Mouse (Mus musculus) small intestine, adult 2 months (tissue): ENCODE data around the gene Cdk2ap1. TPM values are rescaled to one million over a fixed set of nuclear protein-coding genes. Genes with fewer than 3 reads are reported as not detected.
"Not testable (repeated sequence)": the region's sequence is repeated elsewhere in the genome, so short reads cannot be mapped to it uniquely, and the experiment has no call there.

Source experiments
- H3K27ac ChIP-seq: fragments of 200-500 bp; 2 replicates; pipeline ENCODE4 v1.5.1; 2012; ENCODE audit warnings: low read depth, low read length, control low read depth, inconsistent platforms; ENCODE audit not compliant: insufficient read depth
- H3K27me3 ChIP-seq: fragments of 200-500 bp; 2 replicates; pipeline ENCODE4 v1.6.1; 2012; ENCODE audit warnings: mild to moderate bottlenecking, moderate library complexity, low read length, inconsistent platforms; ENCODE audit not compliant: control insufficient read depth, insufficient read depth
- H3K36me3 ChIP-seq: fragments of 200-500 bp; 2 replicates; pipeline ENCODE4 v1.6.1; 2012; ENCODE audit warnings: mild to moderate bottlenecking, low read length, control low read depth, inconsistent platforms; ENCODE audit not compliant: control insufficient read depth, insufficient read depth
- H3K4me1 ChIP-seq: fragments of 200-500 bp; 2 replicates; pipeline ENCODE4 v1.6.1; 2012; ENCODE audit warnings: low read length, inconsistent platforms, mixed read lengths; ENCODE audit not compliant: control insufficient read depth, insufficient read depth, insufficient read length
- H3K4me3 ChIP-seq: fragments of 200-500 bp; 2 replicates; pipeline ENCODE4 v1.5.1; 2012; ENCODE audit warnings: low read depth, mild to moderate bottlenecking, control low read depth, inconsistent platforms, low read length, moderate library complexity
- CTCF ChIP-seq: fragments of 200-500 bp; IDR thresholded peaks from 2 replicates; pipeline ENCODE4 v1.5.1; 2012; ENCODE audit warnings: low read depth, mild to moderate bottlenecking, control low read depth, inconsistent platforms, low read length, moderate library complexity, mixed read lengths; ENCODE audit not compliant: insufficient replicate concordance, insufficient read length; ENCODE audit errors: extremely low read depth
- POLR2A ChIP-seq: fragments of 200-500 bp; IDR thresholded peaks from 2 replicates; pipeline ENCODE4 v1.6.1; 2012; ENCODE audit warnings: low read depth, mild to moderate bottlenecking, control low read depth, inconsistent platforms, low read length, moderate library complexity
- WGBS: fragments of 180-500 bp; shearing (Covaris S2); methylation state at CpG from one replicate; pipeline ENCODE4 v1.1.7; 2018; 5-methylcytosine and 5-hydroxymethylcytosine counted together
- polyA plus RNA-seq: library from polyadenylated mRNA; depleted of rRNA; stranded (reverse); fragments of >200 nt; gene quantifications from 2 replicates; pipeline ENCODE4 v1.2.3, GENCODE M21; 2012; rRNA removed

Cdk2ap1 gene
- 27.4 and 52.8 TPM in 2 replicates for polyA plus RNA-seq

- not testable (repeated sequence) for H3K36me3 ChIP-seq, H3K27me3 ChIP-seq, H3K4me3 ChIP-seq, H3K4me1 ChIP-seq, H3K27ac ChIP-seq
- 89% methylated on average over 5 of the region's 5 CpGs for WGBS
These were observed at the start of gene Cdk2ap1 for GRCm38 (mm10) chr5:124362982-124363381. Gene Cdk2ap1, minus strand, starts transcription at chr5:124363082.

DNA sequence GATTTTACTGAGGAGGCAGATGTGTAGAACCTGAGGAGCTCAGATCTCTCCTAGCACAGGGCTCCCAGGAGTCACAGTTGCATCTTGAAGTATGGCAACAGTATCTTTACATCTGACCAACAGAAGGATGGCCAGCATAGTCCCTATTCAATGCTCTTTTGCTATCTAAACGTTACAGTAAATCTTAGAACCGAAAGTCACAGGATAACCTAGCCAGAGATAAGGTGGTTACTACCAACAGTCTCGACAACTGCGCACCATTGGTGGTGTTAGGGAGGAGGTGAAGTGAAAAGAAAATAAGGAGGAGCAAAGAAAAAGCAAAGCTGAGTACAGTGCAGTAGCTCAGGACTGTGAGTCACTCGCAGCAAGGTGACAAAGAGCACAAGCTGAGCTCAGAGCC is 49.3 kb upstream of the Cdk2ap1 start:
- no peak overlapping the region for H3K4me3 ChIP-seq
- no peaks in the 10 kb centered on the region for H3K4me1 ChIP-seq
- no peak overlapping the region for H3K27ac ChIP-seq
- WGBS: 72% methylated on average over 5 of the region's 5 CpGs
- no peaks in the 10 kb centered on the region for H3K27me3 ChIP-seq
- TF ChIP-seq POLR2A: no peak
- no peak for TF ChIP-seq CTCF
- H3K36me3 ChIP-seq: peaks cover 46% of the 10 kb centered on the region

- TF ChIP-seq CTCF: no peak
- no peak for TF ChIP-seq POLR2A
- Histone ChIP-seq H3K27me3 (no peaks in the 10 kb centered on the region), H3K36me3 (peaks cover 56% of the 10 kb centered on the region), H3K27ac (no peak overlapping the region), H3K4me1 (no peaks in the 10 kb centered on the region), H3K4me3 (no peak overlapping the region)
- WGBS: 80% methylated on average over 3 of the region's 3 CpGs
These were observed 47.9 kb upstream of the Cdk2ap1 start for GRCm38 (mm10) chr5:124410808-124411207.

DNA sequence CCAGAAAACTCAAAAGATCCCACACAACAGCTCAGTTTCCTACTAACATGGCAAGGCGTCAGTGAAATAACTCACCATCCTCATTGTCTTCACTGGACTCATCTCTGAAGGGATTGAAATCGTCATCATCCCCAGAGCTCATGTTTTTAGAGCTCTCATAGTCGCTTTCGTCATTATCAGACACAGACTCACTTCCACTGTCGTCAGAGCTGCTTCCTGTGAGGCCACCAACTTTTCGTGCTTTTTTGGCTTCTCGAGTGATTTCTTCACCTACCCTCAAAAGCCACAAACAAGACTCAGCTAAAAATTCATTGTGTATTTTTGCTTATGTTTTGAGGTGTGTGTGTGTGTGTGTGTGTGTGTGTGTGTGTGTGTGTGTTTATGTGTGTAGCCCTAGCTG is 30.8 kb upstream of the Cdk2ap1 start:
- H3K36me3 ChIP-seq: peaks cover 72% of the 10 kb centered on the region

GRCm38 (mm10) chr5:124392412-124392811 is 29.5 kb upstream of the Cdk2ap1 start:
- peaks cover 71% of the 10 kb centered on the region for H3K36me3 ChIP-seq
- H3K27me3 ChIP-seq: no peaks in the 10 kb centered on the region

More for the DNA sequence above, 30.8 kb upstream of the Cdk2ap1 start:
- no peak overlapping the region for H3K4me3 ChIP-seq
- H3K27ac ChIP-seq: no peak overlapping the region
- TF ChIP-seq CTCF: no peak
- TF ChIP-seq POLR2A: no peak
- H3K4me1 ChIP-seq: no peaks in the 10 kb centered on the region
- H3K27me3 ChIP-seq: no peaks in the 10 kb centered on the region
- WGBS: 83% methylated on average over 7 of the region's 7 CpGs

DNA sequence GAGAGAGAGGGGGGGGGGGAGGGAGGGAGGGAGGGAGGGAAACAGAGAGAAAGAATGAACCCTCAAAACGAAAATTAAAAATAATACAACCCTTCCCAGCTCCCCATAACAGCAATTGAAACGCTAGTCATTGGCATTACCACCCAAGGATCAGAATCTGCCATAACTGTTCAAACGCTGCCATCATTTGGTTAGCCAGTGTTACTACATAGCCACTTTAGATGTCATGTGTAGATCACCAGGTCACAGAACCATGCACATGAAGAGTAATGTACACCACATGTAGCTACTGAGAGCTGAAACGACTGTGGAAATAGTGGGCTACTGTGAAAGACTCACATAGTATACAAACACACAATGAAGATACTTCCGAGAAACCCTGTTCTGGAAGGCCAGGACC is 25.1 kb upstream of the Cdk2ap1 start:
- no peak overlapping the region for H3K4me3 ChIP-seq
- TF ChIP-seq CTCF (no peak), POLR2A (no peak)
- no peak overlapping the region for H3K27ac ChIP-seq
- H3K36me3 ChIP-seq: peaks cover 70% of the 10 kb centered on the region
- no peaks in the 10 kb centered on the region for H3K27me3 ChIP-seq
- H3K4me1 ChIP-seq: no peaks in the 10 kb centered on the region
- 62% methylated on average over 5 of the region's 5 CpGs for WGBS

More at GRCm38 (mm10) chr5:124392412-124392811, 29.5 kb upstream of the Cdk2ap1 start:
- WGBS: 99% methylated on average over 4 of the region's 4 CpGs
- Histone ChIP-seq H3K27ac (no peak overlapping the region), H3K4me1 (no peaks in the 10 kb centered on the region), H3K4me3 (no peak overlapping the region)
- TF ChIP-seq CTCF (no peak), POLR2A (no peak)

DNA sequence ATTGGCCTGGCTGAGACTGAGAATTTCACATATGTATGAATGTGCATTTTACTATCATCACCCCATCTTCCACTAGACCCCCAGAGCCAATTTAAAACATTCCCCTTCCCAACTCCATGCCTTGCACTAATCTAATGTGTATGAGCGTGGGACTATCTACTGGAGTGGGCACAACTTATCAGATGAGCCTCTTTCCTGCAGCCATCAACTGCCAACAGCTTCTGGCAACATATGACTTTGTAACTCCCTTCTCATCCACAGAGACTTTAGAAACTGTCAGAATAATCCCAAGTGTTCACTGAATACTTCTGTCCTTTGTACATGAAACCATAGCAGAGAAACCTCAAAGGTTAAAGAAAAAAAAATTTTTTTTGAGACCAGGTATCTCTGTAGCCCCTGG is 17.2 kb upstream of the Cdk2ap1 start:
- H3K27ac ChIP-seq: no peak overlapping the region
- H3K4me3 ChIP-seq: no peak overlapping the region
- WGBS: 98% methylated on average over 1 of the region's 1 CpGs
- H3K4me1 ChIP-seq: no peaks in the 10 kb centered on the region
- no peaks in the 10 kb centered on the region for H3K27me3 ChIP-seq
- no peak for TF ChIP-seq CTCF
- TF ChIP-seq POLR2A: no peak
- peaks cover 69% of the 10 kb centered on the region for H3K36me3 ChIP-seq

DNA sequence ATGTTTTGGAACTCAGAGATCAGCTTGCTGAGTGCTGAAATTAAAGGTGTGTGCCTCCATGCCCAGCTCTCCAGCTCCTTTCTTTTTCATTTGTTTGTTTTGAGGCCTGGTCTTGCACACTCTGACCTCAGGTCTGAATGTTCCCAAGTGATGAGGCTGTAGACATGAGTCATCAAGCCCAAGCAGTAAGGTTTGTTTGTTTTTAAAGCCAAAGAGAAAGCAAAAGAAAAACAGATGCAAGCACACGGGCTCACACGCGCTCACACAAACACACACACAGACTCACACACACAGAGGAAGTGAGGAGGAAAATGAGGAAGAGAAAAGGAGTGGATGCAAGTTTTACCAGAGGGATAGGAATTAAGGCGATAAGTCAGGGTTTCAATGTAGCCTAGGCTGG is 14.3 kb upstream of the Cdk2ap1 start:
- Histone ChIP-seq H3K27me3 (no peaks in the 10 kb centered on the region), H3K4me1 (no peaks in the 10 kb centered on the region), H3K4me3 (no peak overlapping the region), H3K36me3 (peaks cover 71% of the 10 kb centered on the region), H3K27ac (peak overlapping the region; percentile 16; the same call in 1 of the 2 replicates)
- TF ChIP-seq CTCF (no peak), POLR2A (no peak)
- 65% methylated on average over 4 of the region's 4 CpGs for WGBS
